Mouse (Mus musculus) urinary bladder, postnatal 36 days (tissue): ENCODE measurements at regions not wholly inside any gene's neighbourhood (a gene's known extent, or its start where the extent isn't known, plus 50 kb on each side); places are given as distances from the start of the nearest gene placed in this dataset.

Experiments used
- DNase-seq, 2 experiments: peaks; one replicate each; pipeline ENCODE4 v3.0.0; 2022; ENCODE audit warnings: low spot score in 2 of 2, mixed read lengths in 1 of 2

DNA sequence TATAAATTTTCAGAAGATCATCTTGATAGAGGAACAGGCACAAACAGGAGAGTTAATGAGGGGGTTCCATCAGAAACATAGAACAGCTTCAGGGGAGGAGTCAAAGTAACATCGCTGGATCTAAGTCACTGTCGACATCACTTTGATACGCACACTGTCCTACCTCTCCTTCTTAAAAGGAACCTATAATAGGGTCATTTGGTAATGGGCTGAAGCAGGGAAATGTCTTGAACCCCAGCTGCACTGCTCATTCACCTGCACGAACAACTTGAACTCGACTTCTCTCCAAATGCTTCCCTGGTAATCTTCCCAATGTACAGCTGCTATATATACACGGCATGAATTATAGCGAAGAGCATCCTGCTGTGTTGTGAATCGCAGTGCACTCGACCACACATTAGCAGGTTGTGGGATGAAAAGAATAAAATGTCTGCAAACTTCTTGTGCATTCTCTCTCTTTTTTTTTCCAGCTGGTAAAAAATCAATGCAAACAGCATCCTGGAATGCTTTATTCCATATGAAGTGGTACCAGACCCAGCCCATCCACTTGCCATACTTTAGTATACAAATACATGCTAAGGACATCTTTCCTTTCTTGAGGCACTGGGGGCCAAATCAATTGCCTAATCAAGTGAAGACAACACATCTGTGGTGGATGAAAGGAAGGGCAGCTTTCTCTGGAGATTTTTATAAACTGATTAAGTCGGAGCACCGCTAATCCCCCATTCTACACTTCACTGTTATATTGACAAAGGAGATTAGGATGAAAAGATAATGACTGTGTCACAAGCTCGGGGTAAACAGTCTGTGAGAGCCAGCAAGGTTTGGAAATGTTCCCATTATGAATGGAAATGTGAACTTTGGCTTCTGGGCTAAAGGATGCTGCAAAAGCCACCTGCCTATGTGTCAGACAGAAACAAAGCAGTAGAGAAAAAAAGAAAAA is 325.6 kb upstream of the Itga1 start:
- no peak for DNase-seq

DNA sequence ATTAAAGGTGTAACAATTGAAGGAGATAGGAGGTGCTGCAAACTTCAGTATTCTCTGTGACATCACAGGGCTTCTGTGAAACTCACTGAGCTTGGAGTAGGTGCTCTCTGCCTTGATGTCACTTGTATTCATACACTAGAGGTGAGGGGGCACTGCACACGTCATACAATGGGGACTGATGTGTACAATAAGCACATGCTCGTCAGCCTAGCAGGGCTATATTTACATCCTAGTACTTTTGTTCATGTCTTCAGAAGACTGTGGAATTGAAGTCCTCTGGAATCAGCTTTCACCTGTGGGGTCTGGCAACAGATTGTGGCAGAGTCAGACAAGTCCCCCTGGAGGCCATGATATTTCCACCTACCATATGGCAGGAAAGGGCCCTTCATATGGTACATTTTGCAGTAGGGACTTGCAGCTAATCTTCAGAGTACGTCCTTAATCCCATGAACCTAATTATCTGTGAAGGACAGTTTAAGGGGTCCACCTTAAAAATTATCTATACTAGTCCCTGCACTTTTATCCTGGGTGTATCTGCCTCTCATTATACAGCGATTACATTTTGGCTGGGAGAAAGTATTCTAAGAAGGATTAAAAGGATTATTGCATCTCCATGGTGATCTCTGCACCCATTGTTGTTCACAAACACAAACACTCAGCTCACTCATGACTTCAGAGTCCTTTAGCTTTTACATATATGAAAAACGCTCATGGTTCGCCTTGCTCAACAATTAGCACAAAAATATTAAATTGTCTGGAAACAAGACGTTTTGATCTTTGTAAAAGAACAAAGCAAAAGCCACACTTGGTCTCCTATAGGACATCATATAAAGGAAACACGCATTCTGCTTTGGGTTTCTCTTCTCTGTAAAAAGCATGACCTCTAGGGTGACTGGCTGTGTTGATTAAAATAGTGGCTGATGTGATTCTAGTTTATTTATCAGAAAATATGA is 324.1 kb upstream of the Itga1 start:
- DNase-seq = no peak

DNA sequence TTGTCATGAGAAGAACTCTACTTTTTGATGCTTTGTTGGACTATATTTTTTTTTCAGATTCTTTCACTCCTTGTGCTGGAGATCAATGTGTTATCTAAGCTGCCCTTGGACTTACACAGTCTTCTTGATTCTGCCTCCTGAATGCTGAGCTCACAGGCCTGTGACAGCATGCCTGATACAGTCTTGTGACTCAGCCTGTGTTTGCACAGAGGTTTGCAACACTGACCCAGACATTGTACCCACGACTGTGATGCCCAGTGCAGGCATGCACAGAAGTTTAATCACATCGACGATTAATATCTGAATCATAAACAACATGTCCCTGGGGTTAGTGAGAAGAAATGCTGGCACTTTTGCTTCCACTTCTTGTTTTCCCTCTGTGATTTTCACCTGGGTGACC is 322.0 kb upstream of the Itga1 start:
- DNase-seq = peak; percentile 12 to 15

DNA sequence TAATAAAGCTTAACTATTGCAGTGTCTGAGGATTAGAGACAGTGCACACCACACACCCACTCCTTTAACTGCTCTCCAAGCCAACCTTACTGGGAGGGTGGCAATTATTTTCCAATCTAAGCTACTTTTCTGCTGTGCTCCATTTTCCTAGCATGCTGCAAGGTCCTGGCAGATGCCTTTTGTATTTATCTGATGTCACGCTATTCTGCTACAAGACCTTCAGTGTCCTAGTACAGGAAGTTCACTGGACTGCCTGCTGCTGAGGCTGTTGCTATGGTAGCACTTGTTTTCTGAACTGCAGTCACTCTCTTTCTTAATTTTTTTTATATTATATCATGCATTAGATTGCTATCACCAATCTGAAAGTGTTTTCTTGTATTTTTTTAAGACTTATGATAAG is 319.7 kb upstream of the Itga1 start:
- DNase-seq = no peak

DNA sequence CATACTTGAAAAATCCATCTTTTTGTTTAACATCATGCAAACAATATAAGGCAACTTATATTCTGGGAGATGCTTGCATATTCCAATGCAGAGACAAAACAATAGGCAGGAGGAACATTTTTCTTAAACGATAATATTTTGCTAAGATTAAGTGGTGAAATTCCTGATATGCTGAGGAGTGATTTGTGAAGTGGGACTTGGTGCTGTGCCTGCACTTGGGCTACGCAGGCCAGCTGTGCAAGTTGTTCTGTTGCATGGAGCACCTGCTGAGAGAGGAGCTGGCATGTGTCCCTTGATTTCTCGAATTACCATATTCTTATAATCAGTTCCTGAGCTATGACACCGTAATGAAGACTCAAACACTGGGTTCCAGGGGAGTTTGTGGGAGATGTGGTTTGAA is 316.1 kb upstream of the Itga1 start:
- no peak for DNase-seq

DNA sequence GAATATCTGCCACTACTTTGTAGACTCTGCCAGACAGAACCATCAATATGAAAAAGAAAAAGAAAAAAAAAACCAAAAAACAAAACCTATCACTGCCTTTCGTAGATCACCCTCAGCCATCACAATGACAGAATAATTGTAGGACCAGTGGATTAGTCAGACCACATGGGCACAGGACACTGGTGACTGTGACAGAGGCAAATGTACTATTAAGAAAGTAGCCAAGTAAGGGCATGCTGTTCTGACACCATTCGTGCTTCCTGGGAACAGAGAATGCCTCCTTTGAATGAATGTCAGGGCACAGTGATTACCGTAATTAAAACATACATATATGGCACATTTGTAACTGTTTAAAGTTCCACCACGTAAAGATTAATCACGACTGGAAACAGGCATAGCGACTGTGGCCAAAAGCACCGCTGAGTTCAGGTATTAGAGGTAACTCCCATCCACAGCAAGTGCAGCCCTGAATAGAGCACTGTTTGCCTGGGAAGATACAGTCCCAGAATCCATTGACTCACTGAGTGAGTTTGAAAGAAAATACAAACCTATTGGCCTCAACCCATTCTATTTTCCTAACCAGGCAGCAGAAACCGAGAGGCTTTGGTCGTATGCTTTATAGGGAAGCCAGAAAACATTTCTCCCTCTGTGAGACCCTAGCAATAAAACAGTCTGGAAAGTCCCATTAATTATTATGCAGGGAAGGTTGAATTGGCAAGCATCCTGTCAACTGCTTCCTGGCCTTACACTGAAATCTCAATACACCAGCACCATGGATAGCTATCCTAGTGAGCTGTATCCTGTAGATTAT is 312.2 kb upstream of the Itga1 start:
- no peak for DNase-seq

DNA sequence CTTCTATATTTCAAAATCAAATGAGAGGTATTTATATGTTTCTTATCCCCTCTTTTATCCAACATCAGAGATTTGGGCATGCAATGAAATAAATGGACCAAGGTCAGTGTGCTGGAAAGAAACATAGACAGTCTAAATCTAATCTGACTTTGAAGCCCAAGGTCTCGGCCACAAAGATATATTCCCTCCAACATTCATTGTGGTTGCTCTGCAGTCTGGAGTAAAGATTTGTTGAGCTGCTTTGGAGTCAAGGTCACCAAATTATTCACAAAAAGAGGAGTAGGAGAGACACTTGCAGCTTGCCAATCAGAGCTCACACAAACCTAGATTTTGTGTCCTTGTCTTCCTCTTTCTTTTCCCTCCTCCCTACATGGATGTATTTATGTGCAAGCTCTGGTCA is 304.2 kb upstream of the Itga1 start:
- DNase-seq = no peak

DNA sequence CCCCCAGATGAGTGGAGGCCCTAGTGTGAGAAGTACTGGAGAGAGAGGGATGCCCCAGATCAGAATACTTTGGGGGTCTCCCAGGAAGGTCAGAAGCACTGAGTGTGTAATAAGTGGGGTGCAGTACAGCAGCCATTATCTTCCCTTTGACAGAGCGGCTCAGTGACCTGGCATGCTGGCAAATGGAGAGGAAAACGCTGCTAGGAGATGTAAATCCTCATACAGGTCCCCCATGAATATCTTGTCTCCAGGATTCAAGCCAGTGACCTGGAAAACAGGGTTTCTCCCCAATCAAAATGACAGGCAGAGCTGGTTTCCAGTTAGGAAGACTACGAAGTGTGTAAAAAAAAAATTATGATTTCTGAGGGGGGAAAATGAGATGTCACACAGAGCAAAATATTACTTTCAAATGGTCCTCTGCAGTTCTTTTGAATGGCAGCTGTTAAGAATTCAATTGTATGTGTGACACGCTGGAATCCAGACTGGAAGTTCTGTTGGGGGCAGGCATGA is 299.0 kb upstream of the Itga1 start:
- DNase-seq = no peak

DNA sequence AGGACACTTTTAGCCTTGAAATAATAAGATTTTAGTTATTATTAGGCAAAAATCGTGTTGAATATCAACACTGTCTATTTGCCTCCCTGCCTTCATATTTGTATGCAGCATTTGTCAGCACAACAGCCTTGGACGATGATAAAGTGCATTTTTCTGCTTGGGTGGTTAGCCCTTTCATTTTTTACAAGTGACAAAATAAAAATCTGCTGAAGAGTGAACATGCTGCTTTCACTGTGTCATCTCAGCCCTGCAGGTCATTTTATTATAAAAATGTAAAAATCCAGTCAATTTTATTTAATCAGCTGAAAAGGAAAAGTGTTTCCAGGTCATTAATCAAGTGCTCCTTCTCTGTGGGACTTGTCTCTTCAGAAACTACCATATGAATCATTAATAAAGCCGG is 277.9 kb upstream of the Itga1 start:
- DNase-seq = no peak

DNA sequence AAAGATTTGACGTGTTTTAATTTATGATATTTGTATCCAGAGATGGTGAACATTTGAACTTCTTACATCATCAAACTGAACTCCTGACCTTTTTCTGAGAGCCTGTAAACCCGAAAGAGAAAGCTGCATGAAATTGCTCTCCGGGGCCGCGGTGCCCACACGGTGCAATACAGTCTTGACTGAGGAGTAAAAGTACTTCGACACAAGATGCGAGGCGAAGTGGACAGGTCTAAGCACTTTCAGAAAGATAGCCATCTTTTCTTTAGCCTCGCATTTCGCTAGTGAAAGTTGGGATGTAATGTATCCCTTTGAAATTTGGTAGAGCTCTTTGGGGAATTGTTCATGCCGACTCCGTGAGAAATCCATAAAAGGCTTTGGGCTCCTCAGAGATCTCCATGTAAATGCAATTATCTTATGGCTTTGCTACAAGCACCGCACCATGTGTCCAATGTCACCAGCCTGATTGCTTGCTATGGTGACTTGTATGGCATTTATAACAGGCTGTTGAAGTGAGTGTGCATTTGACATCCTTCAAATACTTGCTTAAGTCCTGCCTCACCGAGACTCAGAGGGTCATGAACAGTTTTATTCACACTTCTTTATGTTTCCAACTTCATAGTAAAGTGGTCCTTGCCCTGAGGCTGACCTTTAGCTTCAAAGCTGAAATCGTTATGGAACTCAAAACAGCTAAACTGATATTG is 274.6 kb upstream of the Itga1 start:
- no peak for DNase-seq

DNA sequence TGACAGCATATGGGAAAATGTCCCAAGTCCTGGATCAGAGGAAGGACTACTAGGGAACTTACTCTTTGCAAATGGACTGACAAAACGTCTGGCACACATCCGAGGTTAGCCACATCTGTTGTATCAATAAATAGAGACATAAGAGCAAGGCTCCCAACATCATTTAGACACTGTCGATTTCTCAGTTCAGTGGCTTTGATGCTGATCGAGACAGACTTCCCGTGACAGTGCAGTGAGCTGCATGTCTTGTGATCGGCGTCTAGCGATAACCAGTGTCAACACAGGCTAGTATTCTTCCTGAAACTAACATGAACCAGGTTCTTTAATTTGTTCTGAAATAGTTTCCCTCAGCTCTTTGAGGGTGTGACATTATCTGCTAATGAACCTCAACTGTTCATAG is 259.7 kb upstream of the Itga1 start:
- DNase-seq = no peak

DNA sequence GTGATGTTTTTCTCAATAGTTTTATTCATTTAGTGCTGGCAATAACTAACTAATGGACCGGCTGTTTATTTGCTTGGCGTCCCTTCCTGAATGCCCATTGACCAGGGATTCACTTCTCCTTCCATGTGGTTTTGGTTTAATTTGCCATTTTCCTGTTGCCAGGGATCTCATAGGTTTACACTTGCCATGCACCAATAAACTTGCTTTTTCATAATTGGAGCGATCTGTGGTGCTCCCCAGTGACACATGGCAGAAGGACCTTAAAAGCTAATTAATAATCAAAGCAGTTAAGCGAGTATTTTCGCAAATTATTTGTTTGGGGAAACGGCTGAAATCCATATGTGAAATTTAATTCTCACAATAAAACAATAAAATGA is 245.2 kb upstream of the Itga1 start:
- DNase-seq = no peak

DNA sequence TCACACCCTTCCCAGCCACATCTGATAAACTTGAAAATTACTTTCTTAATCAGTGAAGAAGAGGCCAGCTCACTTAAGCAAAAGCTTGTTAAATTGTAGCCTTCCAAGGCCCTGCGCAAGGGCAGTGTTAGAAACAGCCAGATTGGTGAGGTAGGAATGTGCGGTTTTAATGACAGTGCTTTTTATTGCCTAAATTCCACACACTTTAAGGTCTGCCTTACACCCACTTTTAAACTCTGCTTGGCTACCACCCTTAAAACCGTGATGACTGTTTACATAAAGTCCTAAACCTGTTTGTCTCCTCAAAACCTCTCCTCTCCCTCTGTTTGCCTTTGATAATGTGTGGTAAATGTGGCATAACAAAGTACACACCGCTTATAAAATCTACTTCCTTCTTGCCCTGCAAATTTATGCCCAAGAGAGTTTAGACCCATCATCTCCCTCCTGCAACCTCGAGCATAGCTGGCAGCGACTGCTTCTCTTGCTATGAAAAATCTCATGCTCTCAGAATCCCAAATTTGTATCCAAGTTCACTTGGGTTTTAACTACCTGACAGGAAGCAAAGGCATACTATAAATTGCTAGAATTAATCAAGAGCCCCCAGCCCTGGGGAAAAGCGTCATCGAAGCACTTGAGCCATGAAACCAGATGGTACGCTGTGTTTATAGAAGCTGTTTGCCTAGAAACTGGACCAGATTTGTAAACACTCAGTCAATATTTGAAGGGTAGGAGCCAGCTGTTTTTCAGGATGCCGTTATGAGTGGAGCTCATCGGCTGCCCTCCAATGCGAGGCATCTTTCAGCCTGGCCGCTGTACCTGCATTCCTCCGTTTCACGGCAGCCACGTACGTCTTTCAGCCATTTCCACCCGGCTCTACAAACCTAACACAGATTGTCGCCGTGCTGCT is 244.6 kb upstream of the Itga1 start:
- DNase-seq = no peak

DNA sequence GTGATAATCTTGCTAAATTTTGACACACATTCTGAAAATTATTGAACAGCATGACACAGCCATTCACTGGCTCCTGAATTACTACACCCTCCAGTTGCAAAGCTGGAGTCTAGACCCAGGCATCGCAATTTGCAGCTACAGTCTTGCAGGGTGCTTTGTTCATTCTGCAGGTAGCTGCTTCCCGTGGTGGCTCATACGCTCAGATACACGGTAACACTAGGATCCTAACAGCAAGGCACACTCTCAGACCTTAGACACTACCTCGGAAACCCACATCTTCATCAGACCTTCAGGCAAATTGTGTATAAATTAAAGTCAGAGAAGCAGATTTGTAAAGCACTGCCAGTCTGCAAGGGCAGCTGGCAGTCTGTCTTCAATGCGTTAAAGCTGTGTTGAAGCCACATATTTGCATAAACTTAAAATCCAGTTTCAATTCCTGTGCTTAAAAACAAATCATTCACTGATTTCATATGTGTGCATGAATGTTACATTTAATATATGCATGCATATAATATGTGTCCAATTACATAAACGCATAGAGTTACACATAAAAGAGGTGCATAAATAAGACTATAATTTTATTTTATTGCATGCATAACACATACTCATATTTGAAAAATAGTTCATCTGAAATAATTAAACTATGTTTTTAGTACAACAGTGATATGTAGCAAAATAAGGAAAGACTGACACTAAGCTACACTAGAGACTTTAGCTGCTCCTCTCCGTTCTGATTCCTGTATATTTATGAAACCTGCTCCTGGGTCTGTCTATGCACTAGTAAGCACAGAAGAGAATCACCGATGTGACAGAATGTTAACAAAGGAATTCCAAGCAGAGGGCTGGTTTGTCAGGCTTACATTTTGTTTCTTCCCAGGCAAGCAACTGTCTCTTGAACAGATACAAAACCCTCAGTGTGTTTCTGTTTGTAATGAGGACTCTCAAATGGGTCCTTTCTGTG is 227.5 kb upstream of the Itga1 start:
- no peak for DNase-seq

DNA sequence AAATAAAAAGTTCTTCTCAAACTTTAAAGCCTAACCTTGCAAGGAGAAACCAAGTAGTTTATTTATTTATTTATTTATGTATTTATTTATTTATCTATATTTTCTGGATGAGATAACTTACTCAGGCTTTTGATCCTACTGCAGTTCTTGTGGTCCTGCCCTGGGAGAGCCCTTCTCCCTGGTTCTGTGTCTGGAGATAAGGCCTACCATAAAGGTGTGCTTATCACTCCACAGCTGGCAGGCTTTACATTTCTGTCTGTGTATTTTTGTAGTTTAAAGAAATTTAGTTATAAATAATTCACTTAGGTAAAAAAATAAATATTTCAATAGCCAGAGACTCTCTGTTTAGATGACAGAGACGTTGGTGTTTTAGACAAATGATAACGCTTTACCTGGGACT is 224.5 kb upstream of the Itga1 start:
- DNase-seq = no peak

DNA sequence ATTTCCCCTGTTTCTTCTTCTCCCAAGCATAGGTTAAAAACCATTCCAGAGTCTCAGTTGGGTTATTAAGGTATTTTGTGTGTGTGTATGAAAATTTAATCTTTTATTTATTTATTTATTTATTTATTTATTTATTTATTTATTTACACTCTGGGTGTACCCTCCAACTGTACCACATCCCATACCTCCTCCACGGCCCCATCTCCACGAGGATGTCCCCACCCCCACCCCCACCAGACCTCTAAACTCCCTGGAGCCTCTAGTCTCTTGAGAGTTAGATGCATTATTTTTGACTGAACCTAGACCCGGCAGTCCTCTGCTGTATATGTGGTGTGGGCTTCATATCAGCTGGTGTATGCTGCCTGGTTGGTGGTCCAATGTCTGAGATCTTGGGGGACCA is 214.9 kb upstream of the Itga1 start:
- no peak for DNase-seq

DNA sequence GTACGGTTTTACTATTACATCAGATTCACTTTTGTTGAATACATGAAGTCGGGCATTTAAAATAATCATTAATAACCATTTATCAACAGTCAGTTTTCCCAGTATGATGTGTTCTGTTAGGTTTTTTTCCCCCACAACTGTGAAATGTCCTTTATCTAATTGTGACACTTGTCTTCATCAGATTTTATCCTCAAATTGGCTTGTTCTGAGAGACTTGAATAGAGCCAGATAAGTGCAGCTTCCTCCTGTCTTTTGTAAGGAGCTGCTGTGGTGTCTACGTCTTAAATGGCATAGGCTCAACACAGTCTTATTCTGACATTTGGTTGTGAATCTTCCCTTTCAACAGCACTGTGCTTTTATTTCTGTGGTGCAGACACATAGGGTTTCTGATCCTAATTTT is 206.8 kb upstream of the Itga1 start:
- DNase-seq = no peak

DNA sequence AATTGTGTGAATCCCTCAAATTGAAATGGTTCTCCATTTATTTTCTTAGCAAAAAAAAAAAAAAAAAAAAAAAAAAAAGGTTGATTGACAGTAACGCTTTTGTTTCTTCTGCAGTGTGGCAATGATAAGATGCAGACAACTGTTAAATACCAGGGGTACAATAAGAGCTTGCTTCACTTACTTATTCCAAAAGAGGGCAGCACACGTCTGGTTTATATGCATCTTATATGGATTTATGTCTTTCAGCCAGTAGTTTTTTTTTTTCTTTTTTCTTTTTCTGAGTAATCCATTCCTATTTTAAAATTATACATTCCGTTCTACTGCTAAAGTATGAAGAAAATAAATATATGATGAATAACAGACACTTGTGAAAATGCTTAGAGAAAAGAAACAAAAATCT is 185.6 kb upstream of the Itga1 start:
- no peak for DNase-seq

DNA sequence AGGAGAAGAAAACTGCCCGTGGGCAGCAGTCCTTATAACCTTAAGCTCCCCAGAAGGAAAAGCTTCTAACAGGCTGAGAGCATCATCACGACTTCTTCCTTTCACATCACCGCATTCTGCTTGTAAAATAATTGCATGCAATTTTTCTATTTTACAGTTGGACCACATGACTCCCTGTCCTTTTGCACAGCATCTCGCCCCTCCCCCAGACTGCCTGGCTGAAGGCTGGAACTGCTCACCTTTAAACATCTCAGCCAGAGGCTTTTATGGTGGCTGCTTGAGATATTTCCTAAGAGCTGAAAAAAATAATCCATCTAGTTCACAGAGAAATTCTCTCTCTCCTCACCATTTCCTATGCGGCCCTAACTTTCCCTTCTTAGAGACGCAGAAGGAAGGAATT is 164.4 kb upstream of the Itga1 start:
- no peak for DNase-seq
